Mouse (Mus musculus) intestine, embryonic 16.5 days (tissue): Measurements from ENCODE around the gene Gm20518. TPM values are rescaled to one million over a fixed set of nuclear protein-coding genes. Genes with fewer than 3 reads are reported as not detected.
A peak's percentile ranks its signal among the peaks of the same experiment; 100 is the strongest.

ENCODE experiments used
- ATAC-seq: fragments of 200-750 bp; cut with Nextera tagmentation; 2 replicates; pipeline ENCODE4 v1.8.0; 2017; ENCODE audit warnings: moderate TSS enrichment, moderate library complexity
- H3K27ac ChIP-seq: fragments of 300-500 bp; sonication (generic); 2 replicates; pipeline ENCODE4 v1.5.1; 2014; ENCODE audit warnings: mild to moderate bottlenecking, low read length
- H3K27me3 ChIP-seq: fragments of 300-500 bp; sonication (generic); replicated peaks from 2 replicates; pipeline ENCODE4 v1.6.1; 2014; ENCODE audit warnings: low read length, control low read depth, mixed read lengths; ENCODE audit not compliant: control insufficient read depth, insufficient read depth
- H3K36me3 ChIP-seq: fragments of 300-500 bp; sonication (generic); 2 replicates; pipeline ENCODE4 v1.6.1; 2014; ENCODE audit warnings: low read length, control low read depth; ENCODE audit not compliant: control insufficient read depth, insufficient read depth
- H3K4me1 ChIP-seq: fragments of 300-500 bp; sonication (generic); 2 replicates; pipeline ENCODE4 v1.6.1; 2014; ENCODE audit warnings: low read length, control low read depth, mixed read lengths; ENCODE audit not compliant: control insufficient read depth, insufficient read depth
- H3K4me2 ChIP-seq: fragments of 300-500 bp; sonication (generic); 2 replicates; pipeline ENCODE4 v1.6.1; 2014; ENCODE audit warnings: low read depth, low read length, control low read depth
- H3K4me3 ChIP-seq: fragments of 300-500 bp; sonication (generic); 2 replicates; pipeline ENCODE4 v1.5.1; 2014; ENCODE audit warnings: mild to moderate bottlenecking, low read length
- H3K9ac ChIP-seq: fragments of 300-500 bp; sonication (generic); 2 replicates; pipeline ENCODE4 v1.6.1; 2014; ENCODE audit warnings: low read depth, low read length
- H3K9me3 ChIP-seq: fragments of 300-500 bp; sonication (generic); 2 replicates; pipeline ENCODE4 v1.6.1; 2016; ENCODE audit warnings: low read length, control low read depth; ENCODE audit not compliant: control insufficient read depth
- WGBS: fragments of 180-500 bp; shearing (Covaris S2); extraction: QIAGEN DNeasy Blood & Tissue Kit; methylation state at CpG from one replicate; pipeline ENCODE4 v1.1.7; 2014; 5-methylcytosine and 5-hydroxymethylcytosine counted together
- polyA plus RNA-seq: library from polyadenylated mRNA; unstranded; fragments of >200 nt; fragmentation: Nextera tagmentation; extraction: Ambion mirVana; gene quantifications from 2 replicates; pipeline ENCODE4 v1.2.1, GENCODE M21; 2015

Gm20518 gene
- polyA plus RNA-seq, 1 experiment from 2014 or later = 0.31 TPM

GRCm38 (mm10) chr16:17882196-17882595 lies 9.3 kb downstream of the Gm20518 start:
- Histone ChIP-seq H3K4me1 (peaks cover 11% of the 10 kb centered on the region), H3K27me3 (no peaks in the 10 kb centered on the region), H3K9me3 (no peaks in the 10 kb centered on the region), H3K27ac (no peak overlapping the region), H3K4me3 (no peak overlapping the region), H3K36me3 (peaks cover 3% of the 10 kb centered on the region; the same call in 1 of the 2 replicates), H3K4me2 (no peak overlapping the region), H3K9ac (no peak overlapping the region)
- no peak for ATAC-seq

- no peak overlapping the region for H3K27ac ChIP-seq
- H3K4me3 ChIP-seq = no peak overlapping the region
- no peaks in the 10 kb centered on the region for H3K27me3 ChIP-seq
- no peak for ATAC-seq
- H3K9me3 ChIP-seq = no peaks in the 10 kb centered on the region
- peaks cover 3% of the 10 kb centered on the region; the same call in 1 of the 2 replicates for H3K36me3 ChIP-seq
- peaks cover 8% of the 10 kb centered on the region for H3K4me1 ChIP-seq
- no peak overlapping the region for H3K9ac ChIP-seq
- no peak overlapping the region for H3K4me2 ChIP-seq
- WGBS = 78% methylated on average over 4 of the region's 4 CpGs
These were observed 11.9 kb downstream of the Gm20518 start for GRCm38 (mm10) chr16:17879571-17879970.

DNA sequence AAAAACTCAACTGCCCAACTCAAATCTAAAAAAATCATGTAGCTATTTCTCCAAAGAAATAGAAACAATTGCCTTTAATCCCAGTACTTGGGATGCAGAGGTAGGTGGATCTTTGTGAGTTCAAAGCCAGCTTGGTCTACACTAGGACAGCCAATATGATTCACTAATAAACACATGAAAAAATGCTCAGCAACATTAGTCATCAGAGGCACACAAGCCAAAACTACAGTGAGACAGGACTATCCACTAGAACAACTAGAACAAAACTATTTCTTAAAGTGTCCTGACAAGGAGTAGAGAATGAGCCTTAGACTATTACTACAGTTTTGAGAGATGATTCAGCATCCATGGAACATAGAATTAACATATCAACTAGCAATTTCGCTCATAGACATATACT lies 15.4 kb downstream of the Gm20518 start:
- H3K4me2 ChIP-seq = no peak overlapping the region
- no peak overlapping the region for H3K9ac ChIP-seq
- no peak overlapping the region for H3K27ac ChIP-seq
- no peak overlapping the region for H3K4me3 ChIP-seq
- H3K9me3 ChIP-seq = no peaks in the 10 kb centered on the region
- H3K36me3 ChIP-seq = no peaks in the 10 kb centered on the region
- ATAC-seq = no peak
- H3K27me3 ChIP-seq = no peaks in the 10 kb centered on the region
- WGBS = 98% methylated on average over 1 of the region's 1 CpGs
- H3K4me1 ChIP-seq = peaks cover 12% of the 10 kb centered on the region

- peak; percentile 38; the same call in 1 of the 2 replicates for ATAC-seq
- WGBS = 60% methylated on average over 4 of the region's 4 CpGs
These were observed 16.3 kb downstream of the Gm20518 start for GRCm38 (mm10) chr16:17875174-17875573.

GRCm38 (mm10) chr16:17872995-17873394 lies 18.5 kb downstream of the Gm20518 start:
- Histone ChIP-seq H3K27ac (no peak overlapping the region), H3K4me3 (no peak overlapping the region), H3K27me3 (no peaks in the 10 kb centered on the region), H3K4me2 (no peak overlapping the region), H3K36me3 (no peaks in the 10 kb centered on the region), H3K9ac (no peak overlapping the region), H3K4me1 (peaks cover 16% of the 10 kb centered on the region), H3K9me3 (no peaks in the 10 kb centered on the region)
- WGBS = 50% methylated on average over 4 of the region's 4 CpGs
- ATAC-seq = no peak

More at GRCm38 (mm10) chr16:17875174-17875573, 16.3 kb downstream of the Gm20518 start:
- no peak overlapping the region for H3K27ac ChIP-seq
- H3K9ac ChIP-seq = no peak overlapping the region
- no peaks in the 10 kb centered on the region for H3K9me3 ChIP-seq
- no peak overlapping the region for H3K4me2 ChIP-seq
- H3K4me1 ChIP-seq = peaks cover 16% of the 10 kb centered on the region
- H3K36me3 ChIP-seq = no peaks in the 10 kb centered on the region
- no peaks in the 10 kb centered on the region for H3K27me3 ChIP-seq
- no peak overlapping the region for H3K4me3 ChIP-seq

GRCm38 (mm10) chr16:17871248-17871647 lies 20.2 kb downstream of the Gm20518 start:
- no peak overlapping the region for H3K27ac ChIP-seq
- peak; percentile 84 for ATAC-seq
- H3K36me3 ChIP-seq = no peaks in the 10 kb centered on the region
- H3K27me3 ChIP-seq = no peaks in the 10 kb centered on the region
- no peaks in the 10 kb centered on the region for H3K9me3 ChIP-seq
- H3K4me2 ChIP-seq = no peak overlapping the region
- peaks cover 18% of the 10 kb centered on the region for H3K4me1 ChIP-seq
- H3K9ac ChIP-seq = no peak overlapping the region
- H3K4me3 ChIP-seq = no peak overlapping the region
- whole genome bisulfite sequencing = 56% methylated on average over 5 of the region's 5 CpGs

DNA sequence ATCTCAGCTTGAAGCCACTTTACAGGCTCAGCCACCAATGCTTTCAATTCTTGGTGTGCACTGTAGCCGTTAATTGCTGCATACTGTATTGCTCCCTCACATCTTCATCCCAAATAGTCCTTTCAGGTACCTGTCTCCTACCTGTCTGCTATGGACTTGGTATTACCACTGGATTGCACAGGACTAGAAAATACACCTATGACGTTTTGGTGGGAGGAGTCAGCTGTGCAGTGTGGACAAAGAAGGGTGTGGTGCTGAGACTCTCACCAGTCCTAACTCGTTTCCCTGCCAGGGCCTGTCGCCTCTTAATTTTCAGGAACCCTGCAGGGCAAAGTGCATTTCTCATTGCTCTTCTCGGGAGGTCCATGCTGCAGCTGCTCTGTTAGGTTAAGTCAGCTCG lies 25.7 kb downstream of the Gm20518 start:
- H3K36me3 ChIP-seq = 0 out of 2 replicates have a peak, but pooled peaks cover 4% of the 10 kb centered on the region
- no peak overlapping the region for H3K9ac ChIP-seq
- H3K4me1 ChIP-seq = peaks cover 6% of the 10 kb centered on the region
- H3K9me3 ChIP-seq = no peaks in the 10 kb centered on the region
- 51% methylated on average over 6 of the region's 6 CpGs for WGBS
- H3K4me3 ChIP-seq = no peak overlapping the region
- peak; percentile 93 for ATAC-seq
- no peak overlapping the region; the same call in 1 of the 2 replicates for H3K27ac ChIP-seq
- peak overlapping the region; percentile 4; the same call in 1 of the 2 replicates for H3K4me2 ChIP-seq
- H3K27me3 ChIP-seq = no peaks in the 10 kb centered on the region

GRCm38 (mm10) chr16:17865293-17865692 lies 26.2 kb downstream of the Gm20518 start:
- Histone ChIP-seq H3K9ac (no peak overlapping the region), H3K4me1 (peaks cover 5% of the 10 kb centered on the region; the same call in 1 of the 2 replicates), H3K27ac (no peak overlapping the region), H3K9me3 (no peaks in the 10 kb centered on the region), H3K36me3 (0 out of 2 replicates have a peak, but pooled peaks cover 4% of the 10 kb centered on the region), H3K4me3 (no peak overlapping the region), H3K27me3 (no peaks in the 10 kb centered on the region), H3K4me2 (no peak overlapping the region)
- ATAC-seq = peak; percentile 19; the same call in 1 of the 2 replicates
- 55% methylated on average over 2 of the region's 2 CpGs for WGBS

DNA sequence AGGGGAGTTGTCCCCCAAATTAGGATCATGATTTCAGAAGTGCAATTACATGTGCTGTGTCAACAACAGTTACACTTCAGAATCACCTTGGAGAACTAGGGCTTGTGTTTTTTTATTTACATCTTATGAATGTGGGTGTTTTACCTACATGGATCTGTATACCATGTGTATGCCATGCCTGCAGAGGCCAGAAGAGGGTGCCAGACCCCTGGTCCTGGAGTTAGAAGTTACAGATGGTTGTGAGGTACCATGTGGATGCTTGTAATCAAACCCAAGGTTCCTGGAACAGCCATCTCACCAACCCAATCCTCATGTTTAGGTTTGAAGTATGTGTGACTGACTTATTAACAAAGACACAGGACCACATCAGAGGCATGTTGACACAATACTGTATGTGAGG lies 32.9 kb downstream of the Gm20518 start:
- H3K4me3 ChIP-seq = no peak overlapping the region
- no peak overlapping the region for H3K9ac ChIP-seq
- no peaks in the 10 kb centered on the region for H3K9me3 ChIP-seq
- H3K27ac ChIP-seq = no peak overlapping the region
- ATAC-seq = no peak
- H3K27me3 ChIP-seq = no peaks in the 10 kb centered on the region
- H3K4me1 ChIP-seq = no peaks in the 10 kb centered on the region
- no peak overlapping the region for H3K4me2 ChIP-seq
- peaks cover 25% of the 10 kb centered on the region for H3K36me3 ChIP-seq

GRCm38 (mm10) chr16:17857157-17857556 lies 34.3 kb downstream of the Gm20518 start:
- no peaks in the 10 kb centered on the region for H3K9me3 ChIP-seq
- no peaks in the 10 kb centered on the region for H3K4me1 ChIP-seq
- H3K4me3 ChIP-seq = no peak overlapping the region
- peaks cover 25% of the 10 kb centered on the region for H3K36me3 ChIP-seq
- H3K27me3 ChIP-seq = no peaks in the 10 kb centered on the region
- ATAC-seq = no peak
- H3K27ac ChIP-seq = no peak overlapping the region
- no peak overlapping the region for H3K9ac ChIP-seq
- H3K4me2 ChIP-seq = no peak overlapping the region
- 78% methylated on average over 7 of the region's 7 CpGs for WGBS
